Mouse (Mus musculus): ENCODE data around the gene Cpeb2.

The Cpeb2 gene

GRCm38 (mm10) chr5:43325561-43325960 lies 92.6 kb downstream of the Cpeb2 start:
- DNase-seq (ENCODE audit: low spot score) = no peak

GRCm38 (mm10) chr5:43328579-43328978 lies 95.6 kb downstream of the Cpeb2 start:
- no peak for DNase-seq (ENCODE audit: low spot score)

GRCm38 (mm10) chr5:43330260-43330659 lies 97.3 kb downstream of the Cpeb2 start:
- no peak for DNase-seq (ENCODE audit: low spot score)

GRCm38 (mm10) chr5:43334469-43334868 lies 101.5 kb downstream of the Cpeb2 start:
- DNase-seq (ENCODE audit: low spot score) = no peak

GRCm38 (mm10) chr5:43337212-43337611 lies 104.2 kb downstream of the Cpeb2 start:
- DNase-seq (ENCODE audit: low spot score) = no peak

- no peak for DNase-seq (ENCODE audit: low spot score)
Measured at GRCm38 (mm10) chr5:43338771-43339475, 106.0 kb downstream of the Cpeb2 start.
